Mouse (Mus musculus) limb, embryonic 14.5 days (tissue): ENCODE measurements around the gene Cyth1. TPM values are rescaled to one million over a fixed set of nuclear protein-coding genes. Genes with fewer than 3 reads are reported as not detected.

Source experiments
- ATAC-seq: fragments of 200-750 bp; cut with Nextera tagmentation; 2 replicates; pipeline ENCODE4 v1.8.0; 2017; ENCODE audit warnings: low read depth, moderate number of reproducible peaks, moderate TSS enrichment; ENCODE audit not compliant: low FRiP score
- DNase-seq: peaks from one replicate; pipeline ENCODE4 v3.0.0-alpha.2; 2015; ENCODE audit warnings: low spot score
- H3K27ac ChIP-seq: fragments of 300-500 bp; sonication (generic); replicated peaks from 2 replicates; pipeline ENCODE4 v1.5.1; 2014; ENCODE audit warnings: low read depth, mild to moderate bottlenecking, low read length, moderate library complexity, mixed read lengths
- H3K27me3 ChIP-seq: fragments of 300-500 bp; sonication (generic); 2 replicates; pipeline ENCODE4 v1.6.1; 2014; ENCODE audit warnings: low read length, mixed read lengths; ENCODE audit not compliant: control insufficient read depth, insufficient read depth
- H3K36me3 ChIP-seq: fragments of 300-500 bp; sonication (generic); 2 replicates; pipeline ENCODE4 v1.6.1; 2014; ENCODE audit warnings: mild to moderate bottlenecking, low read length, moderate library complexity, mixed read lengths; ENCODE audit not compliant: control insufficient read depth, insufficient read depth
- H3K4me1 ChIP-seq: fragments of 300-500 bp; sonication (generic); 2 replicates; pipeline ENCODE4 v1.6.1; 2014; ENCODE audit warnings: antibody characterized with exemption, low read length, mixed read lengths; ENCODE audit not compliant: control insufficient read depth, insufficient read depth
- H3K4me2 ChIP-seq: fragments of 300-500 bp; sonication (generic); replicated peaks from 2 replicates; pipeline ENCODE4 v1.6.1; 2014; ENCODE audit warnings: low read depth, mild to moderate bottlenecking, low read length, moderate library complexity; ENCODE audit not compliant: severe bottlenecking
- H3K4me3 ChIP-seq: fragments of 300-500 bp; sonication (generic); replicated peaks from 2 replicates; pipeline ENCODE4 v1.5.1; 2014; ENCODE audit warnings: low read length
- H3K9ac ChIP-seq: fragments of 300-500 bp; sonication (generic); 2 replicates; pipeline ENCODE4 v1.6.1; 2014; ENCODE audit warnings: mild to moderate bottlenecking, low read depth, low read length, moderate library complexity; ENCODE audit not compliant: severe bottlenecking
- H3K9me3 ChIP-seq: fragments of 300-500 bp; sonication (generic); 2 replicates; pipeline ENCODE4 v1.6.1; 2016; ENCODE audit warnings: low read length; ENCODE audit not compliant: control insufficient read depth
- POLR2A ChIP-seq: fragments of 200-500 bp; IDR thresholded peaks from 2 replicates; pipeline ENCODE4 v1.8.0; 2012; ENCODE audit warnings: inconsistent platforms, mild to moderate bottlenecking, moderate library complexity, borderline replicate concordance; ENCODE audit not compliant: insufficient read depth, insufficient read length; ENCODE audit errors: extremely low read depth
- WGBS: fragments of 180-500 bp; shearing (Covaris S2); extraction: QIAGEN DNeasy Blood & Tissue Kit; methylation state at CpG from one replicate; pipeline ENCODE4 v1.1.7; 2014; 5-methylcytosine and 5-hydroxymethylcytosine counted together
- polyA plus RNA-seq, 2 experiments: library from polyadenylated mRNA; depleted of rRNA in 1 of 2; stranded (reverse) in 1 of 2; unstranded in 1 of 2; fragments of >200 nt; fragmentation: Nextera tagmentation in 1 of 2; extraction: Ambion mirVana in 1 of 2; gene quantifications; 2 replicates each; pipeline versions ENCODE4 v1.2.1 to v1.2.3; 2012 to 2014

The Cyth1 gene
- polyA plus RNA-seq, 2 experiments = 13.5 to 22.3 TPM

- no peak overlapping the region for H3K9ac ChIP-seq
- no peak for TF ChIP-seq POLR2A
- no peaks in the 10 kb centered on the region for H3K4me1 ChIP-seq
- no peaks in the 10 kb centered on the region for H3K36me3 ChIP-seq
- ATAC-seq = no peak
- no peak overlapping the region for H3K4me3 ChIP-seq
- H3K27me3 ChIP-seq = no peaks in the 10 kb centered on the region
- H3K4me2 ChIP-seq = no peak overlapping the region
- 14% methylated on average over 4 of the region's 4 CpGs for WGBS
- no peak overlapping the region for H3K27ac ChIP-seq
- DNase-seq = no peak
- no peaks in the 10 kb centered on the region for H3K9me3 ChIP-seq
These were observed 114.6 kb downstream of the Cyth1 start for GRCm38 (mm10) chr11:118133752-118134169.

- H3K4me1 ChIP-seq = no peaks in the 10 kb centered on the region
- H3K4me3 ChIP-seq = no peak overlapping the region
- no peak overlapping the region for H3K27ac ChIP-seq
- no peak for DNase-seq
- no peaks in the 10 kb centered on the region for H3K27me3 ChIP-seq
- ATAC-seq = no peak
- no peaks in the 10 kb centered on the region for H3K9me3 ChIP-seq
- WGBS = 52% methylated on average over 9 of the region's 9 CpGs
- H3K4me2 ChIP-seq = no peak overlapping the region
- H3K9ac ChIP-seq = no peak overlapping the region
- no peak for TF ChIP-seq POLR2A
- H3K36me3 ChIP-seq = no peaks in the 10 kb centered on the region
These were observed 115.2 kb downstream of the Cyth1 start for GRCm38 (mm10) chr11:118133133-118133751.

- DNase-seq (no peak), ATAC-seq (no peak)
- no peaks in the 10 kb centered on the region for H3K4me1 ChIP-seq
- 87% methylated on average over 8 of the region's 8 CpGs for WGBS
- H3K4me2 ChIP-seq = no peak overlapping the region
- no peak overlapping the region for H3K4me3 ChIP-seq
- H3K27ac ChIP-seq = no peak overlapping the region
- no peaks in the 10 kb centered on the region for H3K9me3 ChIP-seq
- no peak for TF ChIP-seq POLR2A
- H3K9ac ChIP-seq = no peak overlapping the region
- H3K27me3 ChIP-seq = no peaks in the 10 kb centered on the region
- H3K36me3 ChIP-seq = no peaks in the 10 kb centered on the region
These were observed 116.3 kb downstream of the Cyth1 start for GRCm38 (mm10) chr11:118132136-118132535.

- no peaks in the 10 kb centered on the region for H3K27me3 ChIP-seq
- DNase-seq = no peak
- no peaks in the 10 kb centered on the region for H3K4me1 ChIP-seq
- H3K4me3 ChIP-seq = no peak within 1 kb of the TSS
- H3K9ac ChIP-seq = no peak within 1 kb of the TSS
- WGBS = 87% methylated on average over 7 of the region's 7 CpGs
- TF ChIP-seq POLR2A = no peak
- ATAC-seq = no peak
- no peaks in the 10 kb centered on the region for H3K9me3 ChIP-seq
- no peak within 1 kb of the TSS for H3K4me2 ChIP-seq
- H3K36me3 ChIP-seq = no peaks in the 10 kb centered on the region
- H3K27ac ChIP-seq = no peak within 1 kb of the TSS
These were observed 117.9 kb downstream of the Cyth1 start, which contains the start of gene Dnah17 for GRCm38 (mm10) chr11:118130534-118130933. Gene Dnah17 (minus strand): TSS chr11:118130634.

GRCm38 (mm10) chr11:118129812-118130211 lies 118.6 kb downstream of the Cyth1 start:
- H3K27me3 ChIP-seq = no peaks in the 10 kb centered on the region
- WGBS = 82% methylated on average over 2 of the region's 2 CpGs
- no peak for TF ChIP-seq POLR2A

More at GRCm38 (mm10) chr11:118129812-118130211, 118.6 kb downstream of the Cyth1 start:
- DNase-seq (no peak), ATAC-seq (no peak)
- no peaks in the 10 kb centered on the region for H3K4me1 ChIP-seq
- H3K36me3 ChIP-seq = no peaks in the 10 kb centered on the region
- no peak overlapping the region for H3K9ac ChIP-seq
- no peak overlapping the region for H3K4me3 ChIP-seq
- no peak overlapping the region for H3K27ac ChIP-seq
- no peak overlapping the region for H3K4me2 ChIP-seq
- H3K9me3 ChIP-seq = no peaks in the 10 kb centered on the region
